Mouse (Mus musculus): ENCODE measurements around the gene Rnf103. TPM values are rescaled to one million over a fixed set of nuclear protein-coding genes. Genes with fewer than 3 reads are reported as not detected.
"Not testable (repeated sequence)": the region's sequence is repeated elsewhere in the genome, so short reads cannot be mapped to it uniquely, and the experiment has no call there.

Gene Rnf103
- polyA plus RNA-seq, 1 experiment from 2014 or later = 9.0 TPM

DNA sequence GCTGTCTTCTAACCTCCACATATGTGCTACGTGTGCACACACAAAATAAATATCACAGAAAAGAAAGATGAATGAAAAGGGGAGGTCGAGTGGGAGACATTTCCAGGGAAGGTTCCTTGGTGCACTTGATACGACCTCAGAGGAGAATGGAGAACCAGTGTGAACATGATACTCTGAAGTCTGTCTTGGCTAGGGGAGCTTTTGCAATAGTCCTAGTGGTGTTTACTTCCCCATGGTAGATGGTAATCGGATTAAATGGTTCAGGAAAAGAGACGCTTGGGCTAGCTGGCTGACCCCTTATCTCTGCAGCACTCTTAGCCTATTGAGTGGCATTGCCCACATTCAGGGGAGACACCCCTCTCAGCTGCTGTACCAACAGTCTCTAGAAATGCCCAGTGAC, 16.9 kb upstream of the Rnf103 start:
- peaks cover 6% of the 10 kb centered on the region for H3K4me1 ChIP-seq
- H3K9me3 ChIP-seq = no peaks in the 10 kb centered on the region
- DNase-seq (ENCODE audit: extremely low spot score, low spot score) = no peak
- WGBS = 76% methylated on average over 5 of the region's 5 CpGs
- no peak overlapping the region for H3K4me3 ChIP-seq
- H3K36me3 ChIP-seq (replicated peaks) = no peaks in the 10 kb centered on the region
- H3K27me3 ChIP-seq (ENCODE audit: poor library complexity, severe bottlenecking) = no peaks in the 10 kb centered on the region
- no peak overlapping the region for H3K27ac ChIP-seq

DNA sequence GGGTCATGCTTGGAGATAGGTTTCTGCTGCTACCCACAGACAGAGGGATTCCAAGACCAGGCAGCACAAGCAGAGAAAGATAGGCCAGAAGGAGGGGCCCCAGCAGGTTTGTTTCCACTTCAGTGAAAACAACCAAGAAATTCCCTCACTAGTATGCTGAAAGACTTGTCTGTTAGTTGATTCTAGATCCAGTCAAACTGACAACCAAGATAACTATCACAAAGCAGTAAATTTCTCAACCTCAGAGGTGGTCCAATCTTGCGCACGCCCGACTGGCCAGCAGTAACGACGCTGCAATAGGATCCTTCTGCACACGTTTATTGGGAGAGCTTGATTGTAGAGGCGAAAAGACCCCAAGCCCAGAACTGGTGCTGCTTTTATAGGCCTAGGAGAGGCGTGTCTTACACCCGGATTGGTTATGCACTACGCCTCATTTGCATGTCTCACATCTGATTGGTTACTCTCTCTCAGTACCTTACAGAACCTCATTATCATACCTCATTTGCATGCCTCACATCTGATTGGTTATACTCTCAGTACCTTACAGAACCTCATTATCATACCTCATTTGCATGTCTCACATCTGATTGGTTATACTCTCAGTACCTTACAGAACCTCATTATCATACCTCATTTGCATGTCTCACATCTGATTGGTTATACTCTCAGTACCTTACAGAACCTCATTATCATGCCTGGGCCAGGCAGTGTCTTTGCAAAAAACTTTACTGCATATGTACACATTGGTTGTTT, 14.7 kb upstream of the Rnf103 start:
- not testable (repeated sequence) for H3K4me1 ChIP-seq; H3K9me3 ChIP-seq; H3K27ac ChIP-seq; H3K4me3 ChIP-seq; H3K36me3 ChIP-seq (replicated peaks); H3K27me3 ChIP-seq (ENCODE audit: poor library complexity, severe bottlenecking)
- DNase-seq (ENCODE audit: extremely low spot score, low spot score) = peak; percentile 6
- 91% methylated on average over 10 of the region's 10 CpGs for WGBS

DNA sequence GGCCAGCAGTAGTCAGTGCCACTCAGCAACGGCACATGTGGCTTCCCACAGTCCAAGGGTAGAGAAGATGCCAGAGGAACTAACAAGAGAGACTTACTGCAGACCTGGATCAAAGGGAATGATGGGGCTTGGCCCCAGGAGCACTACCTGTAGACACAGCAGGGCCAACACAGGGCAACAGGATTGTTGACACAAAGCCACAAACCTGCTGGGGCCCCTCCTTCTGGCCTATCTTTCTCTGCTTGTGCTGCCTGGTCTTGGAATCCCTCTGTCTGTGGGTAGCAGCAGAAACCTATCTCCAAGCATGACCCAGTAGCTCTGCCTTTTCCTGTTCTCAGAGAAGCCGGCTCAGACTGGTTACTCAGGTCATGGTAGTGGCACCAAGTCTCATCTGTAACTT, 14.1 kb upstream of the Rnf103 start:
- H3K4me3 ChIP-seq; H3K27ac ChIP-seq; H3K36me3 ChIP-seq (replicated peaks); H3K9me3 ChIP-seq; H3K4me1 ChIP-seq; H3K27me3 ChIP-seq (ENCODE audit: poor library complexity, severe bottlenecking): not testable (repeated sequence)
- WGBS = 94% methylated on average over 2 of the region's 2 CpGs
- DNase-seq (ENCODE audit: extremely low spot score, low spot score) = peak; percentile 4

DNA sequence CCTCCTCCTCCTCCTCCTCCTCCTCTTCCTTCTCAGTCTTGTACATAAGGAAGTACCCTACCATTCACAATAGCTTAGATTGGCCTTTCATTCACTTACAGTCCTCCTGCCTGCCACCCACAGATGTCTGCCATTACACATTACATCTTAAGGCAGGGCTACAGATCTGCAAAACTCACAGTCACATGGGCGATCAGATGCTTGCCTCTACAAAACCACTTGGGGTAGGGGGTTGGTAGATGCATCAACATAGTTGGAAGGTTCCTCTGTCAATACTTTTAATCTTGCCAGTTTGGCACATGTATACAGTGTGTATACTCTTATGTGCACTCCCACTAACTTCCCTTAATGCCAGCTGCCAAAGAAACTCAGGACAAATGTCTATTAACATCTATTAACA, 13.6 kb upstream of the Rnf103 start:
- Histone ChIP-seq H3K36me3 (replicated peaks) (no peaks in the 10 kb centered on the region), H3K27me3 (ENCODE audit: poor library complexity, severe bottlenecking) (no peaks in the 10 kb centered on the region), H3K4me1 (peaks cover 6% of the 10 kb centered on the region), H3K27ac (no peak overlapping the region), H3K4me3 (no peak overlapping the region), H3K9me3 (no peaks in the 10 kb centered on the region)
- peak; percentile 0 for DNase-seq (ENCODE audit: extremely low spot score, low spot score)
- WGBS = 94% methylated on average over 1 of the region's 1 CpGs

DNA sequence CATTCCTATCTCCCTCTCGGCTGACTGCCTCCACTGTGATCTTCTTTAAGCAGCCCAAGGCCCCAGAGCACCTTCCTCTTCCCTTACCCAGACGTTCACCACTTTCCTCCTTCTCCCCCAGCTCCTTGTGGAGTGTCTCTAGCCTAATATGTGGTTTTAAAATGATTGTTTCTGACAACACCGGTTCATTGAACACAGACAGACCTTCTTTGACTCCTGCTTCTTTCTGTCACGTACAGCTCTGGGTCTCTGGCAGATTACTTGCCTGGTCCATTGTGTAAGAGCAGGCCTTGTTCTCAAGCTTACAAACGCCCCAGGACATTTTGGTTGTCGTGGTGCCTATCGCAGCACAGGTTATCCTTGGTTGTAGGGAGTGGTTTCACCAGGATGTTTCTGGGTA, 12.6 kb upstream of the Rnf103 start:
- Histone ChIP-seq H3K9me3 (no peaks in the 10 kb centered on the region), H3K4me3 (no peak overlapping the region), H3K27ac (0 out of 2 replicates have a peak overlapping the region, but pooled peaks have one; percentile 12), H3K36me3 (replicated peaks) (no peaks in the 10 kb centered on the region), H3K27me3 (ENCODE audit: poor library complexity, severe bottlenecking) (no peaks in the 10 kb centered on the region), H3K4me1 (peaks cover 6% of the 10 kb centered on the region)
- DNase-seq (ENCODE audit: extremely low spot score, low spot score) = peak; percentile 13
- WGBS = 44% methylated on average over 7 of the region's 7 CpGs

DNA sequence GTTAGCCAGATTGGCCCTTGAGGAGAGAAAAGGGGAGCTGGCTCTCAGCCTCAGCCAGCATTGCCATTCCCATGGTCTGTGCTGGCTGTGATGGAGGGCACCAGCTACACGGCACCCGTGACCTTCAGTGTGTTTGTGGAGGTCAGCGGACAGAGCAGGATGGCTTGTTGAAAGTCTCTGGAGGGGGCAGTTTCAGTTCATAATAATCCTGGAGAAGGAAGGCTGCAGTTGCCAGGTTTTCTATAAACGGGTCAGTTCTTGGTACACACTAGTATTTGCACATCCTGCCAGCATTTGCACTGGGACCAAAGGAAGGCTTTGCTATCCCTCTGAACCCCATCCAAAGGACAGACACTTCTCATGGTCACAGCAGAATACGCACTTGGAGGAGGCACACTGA, 8.4 kb upstream of the Rnf103 start:
- 84% methylated on average over 5 of the region's 5 CpGs for WGBS

DNA sequence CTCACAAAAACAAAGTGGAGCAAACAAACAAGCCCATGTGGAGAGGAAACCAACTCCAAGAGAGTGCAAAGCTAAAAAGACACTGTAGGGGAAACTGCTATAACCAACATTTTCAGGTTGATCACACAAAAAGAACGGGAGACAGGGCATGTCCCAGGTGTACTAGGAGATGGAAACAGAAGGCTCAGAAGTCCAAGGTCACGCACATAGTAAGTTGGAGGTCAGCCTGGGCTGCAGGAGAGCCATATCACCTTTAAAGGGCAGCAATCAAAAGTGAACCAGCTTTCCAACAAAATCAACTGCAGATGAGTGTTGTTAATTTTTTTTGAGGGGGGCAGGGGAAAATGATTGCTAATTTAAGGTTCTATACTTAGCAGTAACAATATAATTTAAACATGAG, 7.5 kb upstream of the Rnf103 start:
- no peaks in the 10 kb centered on the region for H3K36me3 ChIP-seq (replicated peaks)
- H3K4me3 ChIP-seq = no peak overlapping the region
- no peaks in the 10 kb centered on the region for H3K9me3 ChIP-seq
- H3K27me3 ChIP-seq (ENCODE audit: poor library complexity, severe bottlenecking) = no peaks in the 10 kb centered on the region
- no peak overlapping the region for H3K27ac ChIP-seq
- 76% methylated on average over 2 of the region's 2 CpGs for WGBS
- no peak for DNase-seq (ENCODE audit: extremely low spot score, low spot score)
- H3K4me1 ChIP-seq = peaks cover under 1% of the 10 kb centered on the region

More for the DNA sequence above, 8.4 kb upstream of the Rnf103 start:
- Histone ChIP-seq H3K27ac (no peak overlapping the region), H3K36me3 (replicated peaks) (no peaks in the 10 kb centered on the region), H3K4me1 (peaks cover 6% of the 10 kb centered on the region), H3K27me3 (ENCODE audit: poor library complexity, severe bottlenecking) (no peaks in the 10 kb centered on the region), H3K9me3 (no peaks in the 10 kb centered on the region), H3K4me3 (no peak overlapping the region)
- no peak for DNase-seq (ENCODE audit: extremely low spot score, low spot score)

DNA sequence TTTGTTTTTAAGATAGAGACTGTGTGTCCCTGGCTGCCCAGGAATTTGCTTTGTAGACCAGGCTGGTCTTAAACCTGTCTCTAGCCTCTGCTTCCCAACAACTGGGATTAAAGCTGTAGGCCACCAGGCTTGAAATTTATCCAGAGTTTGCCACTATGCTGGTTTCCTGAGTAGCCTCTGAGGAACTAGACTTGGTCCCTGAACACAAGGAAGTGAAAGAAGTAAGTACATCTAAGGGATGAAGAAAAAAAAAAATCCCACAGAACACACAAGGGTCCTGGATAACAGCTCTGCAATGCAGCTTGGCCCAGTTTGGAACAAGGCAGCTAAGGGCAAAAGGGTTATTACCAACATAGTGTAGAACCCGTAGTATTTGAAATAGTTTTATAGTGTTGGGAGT, 6.8 kb upstream of the Rnf103 start:
- Histone ChIP-seq H3K4me1 (no peaks in the 10 kb centered on the region), H3K9me3 (no peaks in the 10 kb centered on the region), H3K27me3 (ENCODE audit: poor library complexity, severe bottlenecking) (no peaks in the 10 kb centered on the region), H3K27ac (no peak overlapping the region), H3K4me3 (no peak overlapping the region), H3K36me3 (replicated peaks) (no peaks in the 10 kb centered on the region)
- 87% methylated on average over 1 of the region's 1 CpGs for WGBS
- DNase-seq (ENCODE audit: extremely low spot score, low spot score) = no peak

DNA sequence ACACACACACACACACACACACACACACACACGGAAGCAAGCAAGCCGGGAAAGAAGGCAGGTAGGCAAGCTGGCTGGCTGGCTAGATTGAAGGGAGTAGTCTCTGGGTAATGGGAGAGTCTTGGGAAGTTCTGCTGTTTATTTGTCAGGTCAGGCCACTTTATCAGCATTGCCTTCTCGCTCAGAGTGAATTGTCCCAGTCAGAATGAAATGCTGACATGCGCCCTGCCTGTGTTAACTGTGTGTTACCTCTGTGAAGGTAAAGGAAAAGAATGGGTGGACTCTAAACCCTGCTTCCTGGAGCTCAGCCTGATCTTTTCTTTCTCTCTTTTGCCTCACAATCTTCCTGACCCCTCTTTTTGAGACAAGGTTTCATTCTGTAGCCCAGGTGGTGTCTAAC, 5.7 kb upstream of the Rnf103 start:
- Histone ChIP-seq H3K4me1 (0 out of 2 replicates have a peak, but pooled peaks cover 3% of the 10 kb centered on the region), H3K36me3 (replicated peaks) (no peaks in the 10 kb centered on the region), H3K9me3 (no peaks in the 10 kb centered on the region), H3K27me3 (ENCODE audit: poor library complexity, severe bottlenecking) (no peaks in the 10 kb centered on the region), H3K4me3 (no peak overlapping the region), H3K27ac (no peak overlapping the region)
- no peak for DNase-seq (ENCODE audit: extremely low spot score, low spot score)
- 57% methylated on average over 4 of the region's 4 CpGs for WGBS

DNA sequence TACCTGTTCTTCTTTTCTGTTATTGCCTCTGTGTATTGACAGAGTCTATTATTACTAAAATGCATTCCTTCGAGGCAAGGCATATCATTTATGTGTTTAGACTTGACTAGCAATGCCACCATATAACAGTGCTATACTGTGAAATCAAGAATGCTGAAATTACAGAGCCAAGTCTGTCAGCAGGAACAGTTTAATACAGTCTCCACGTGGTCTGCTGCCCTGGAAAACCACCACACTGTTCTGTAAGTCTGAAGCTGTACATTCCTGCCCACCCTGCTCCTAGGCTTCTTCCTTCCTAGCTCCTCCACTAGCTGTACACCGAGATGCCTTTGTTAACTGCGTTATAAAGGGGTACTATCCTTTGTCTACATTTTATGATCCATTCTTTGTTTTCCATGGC, 1.6 kb upstream of the Rnf103 start:
- no peak overlapping the region for H3K27ac ChIP-seq
- H3K36me3 ChIP-seq (replicated peaks) = 0 out of 2 replicates have a peak, but pooled peaks cover 1% of the 10 kb centered on the region
- no peak overlapping the region for H3K4me3 ChIP-seq
- no peak for DNase-seq (ENCODE audit: extremely low spot score, low spot score)
- no peaks in the 10 kb centered on the region for H3K9me3 ChIP-seq
- peaks cover 22% of the 10 kb centered on the region for H3K4me1 ChIP-seq
- no peaks in the 10 kb centered on the region for H3K27me3 ChIP-seq (ENCODE audit: poor library complexity, severe bottlenecking)
- WGBS = 72% methylated on average over 4 of the region's 4 CpGs

DNA sequence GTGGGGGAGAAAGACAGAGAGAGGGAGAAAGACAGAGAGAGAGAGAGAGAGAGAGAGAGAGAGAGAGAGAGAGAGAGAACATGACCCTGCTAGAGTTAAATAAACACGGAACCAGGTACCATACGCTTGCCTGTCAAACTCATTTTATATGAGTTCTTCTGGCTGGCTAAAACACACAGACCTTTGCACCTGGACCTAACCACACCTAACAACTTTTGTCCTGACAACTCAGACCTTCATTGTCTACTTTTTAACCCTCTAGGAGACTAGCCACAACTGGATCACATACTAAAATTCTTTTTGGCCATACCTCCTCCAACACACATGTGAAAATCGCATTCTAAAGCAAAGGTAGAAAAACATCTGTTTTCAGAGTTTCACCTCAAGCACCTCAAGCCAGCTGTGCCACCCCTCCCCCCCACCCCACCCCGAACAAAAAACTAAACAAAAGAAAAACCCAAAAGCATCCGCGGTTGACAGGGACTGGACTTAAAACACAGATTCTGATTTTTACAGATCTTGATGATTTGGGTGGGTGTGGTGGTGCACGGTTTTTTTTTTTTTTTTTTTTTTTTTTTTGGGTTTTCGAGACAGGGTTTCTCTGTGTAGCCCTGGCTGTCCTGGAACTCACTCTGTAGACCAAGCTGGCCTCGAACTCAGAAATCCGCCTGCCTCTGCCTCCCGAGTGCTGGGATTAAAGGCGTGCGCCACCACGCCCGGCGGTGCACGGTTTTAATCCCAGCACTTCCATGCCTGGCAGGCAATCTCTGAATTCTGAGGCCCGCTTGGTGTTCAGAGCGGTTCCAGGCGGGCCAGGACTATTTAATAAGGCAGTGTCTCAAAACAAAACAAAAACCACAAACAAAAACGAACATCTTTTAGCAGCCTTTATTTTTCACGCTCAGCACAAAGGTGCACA, 679 bp upstream of the Rnf103 start:
- Histone ChIP-seq H3K4me1 (peaks cover 22% of the 10 kb centered on the region), H3K9me3 (no peaks in the 10 kb centered on the region), H3K36me3 (replicated peaks) (peaks cover 10% of the 10 kb centered on the region), H3K27ac (peak overlapping the region; percentile 98), H3K4me3 (peak overlapping the region; percentile 84), H3K27me3 (ENCODE audit: poor library complexity, severe bottlenecking) (no peaks in the 10 kb centered on the region)
- 25% methylated on average over 21 of the region's 22 CpGs for WGBS
- no peak for DNase-seq (ENCODE audit: extremely low spot score, low spot score)

DNA sequence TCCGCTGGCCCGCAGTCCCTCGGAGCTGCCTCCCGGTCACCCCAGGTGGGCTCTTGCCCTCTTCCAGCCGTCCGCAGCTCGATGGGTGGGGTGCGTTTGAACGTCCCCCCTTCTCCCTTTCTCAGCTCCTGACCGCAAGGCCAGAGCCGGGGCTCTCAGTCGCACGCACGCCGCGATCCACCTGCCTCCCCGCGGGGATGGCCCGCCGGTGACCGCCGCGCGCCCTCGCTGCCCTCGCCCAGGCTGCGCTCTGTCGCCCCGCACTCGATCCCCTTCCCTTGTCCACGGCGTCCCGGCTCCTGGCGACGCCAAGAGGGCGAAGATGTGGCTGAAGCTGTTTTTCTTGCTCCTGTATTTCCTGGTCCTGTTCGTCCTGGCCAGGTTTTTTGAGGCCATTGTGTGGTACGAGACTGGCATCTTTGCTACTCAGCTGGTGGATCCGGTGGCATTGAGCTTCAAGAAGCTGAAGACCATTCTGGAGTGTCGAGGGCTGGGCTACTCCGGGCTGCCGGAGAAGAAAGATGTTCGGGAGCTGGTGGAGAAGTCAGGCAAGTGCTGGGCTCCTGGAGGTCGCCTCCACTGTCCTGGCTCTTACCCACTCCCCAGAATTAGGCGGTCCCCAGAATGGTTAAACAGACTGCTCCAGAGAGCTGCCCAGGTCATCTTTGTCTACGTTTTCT, 787 bp downstream of the Rnf103 start:
- Histone ChIP-seq H3K4me1 (peaks cover 22% of the 10 kb centered on the region), H3K36me3 (replicated peaks) (peaks cover 23% of the 10 kb centered on the region), H3K27ac (peak overlapping the region; percentile 98), H3K4me3 (peak overlapping the region; percentile 84), H3K9me3 (no peaks in the 10 kb centered on the region), H3K27me3 (ENCODE audit: poor library complexity, severe bottlenecking) (no peaks in the 10 kb centered on the region)
- DNase-seq (ENCODE audit: extremely low spot score, low spot score) = peak; percentile 71
- WGBS = under 1% methylated on average over 46 of the region's 46 CpGs
